Mouse (Mus musculus): ENCODE measurements around the gene Ccnf.

Ccnf gene

DNA sequence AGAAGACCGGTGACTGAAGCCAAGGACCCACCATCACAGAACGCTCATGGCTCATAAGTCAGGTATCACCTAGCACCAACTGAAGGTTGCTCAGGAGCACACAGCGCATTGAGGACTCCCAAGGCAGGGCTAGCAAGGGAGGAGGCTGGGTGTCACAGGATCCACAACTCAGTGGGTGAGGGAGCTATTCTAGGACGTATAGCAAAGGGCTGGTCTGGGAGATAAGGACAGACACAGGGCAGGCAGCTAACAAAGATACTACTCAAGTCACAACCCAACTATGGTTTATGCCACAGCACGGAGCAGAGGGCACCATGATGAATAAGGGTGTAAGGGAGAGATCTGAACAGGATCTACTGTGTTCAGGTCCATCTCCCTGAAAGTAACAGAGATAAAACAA is 25.4 kb downstream of the Ccnf start:
- DNase-seq (ENCODE audit: low read depth in 1 of 2, low spot score in 2 of 2), result no peak

DNA sequence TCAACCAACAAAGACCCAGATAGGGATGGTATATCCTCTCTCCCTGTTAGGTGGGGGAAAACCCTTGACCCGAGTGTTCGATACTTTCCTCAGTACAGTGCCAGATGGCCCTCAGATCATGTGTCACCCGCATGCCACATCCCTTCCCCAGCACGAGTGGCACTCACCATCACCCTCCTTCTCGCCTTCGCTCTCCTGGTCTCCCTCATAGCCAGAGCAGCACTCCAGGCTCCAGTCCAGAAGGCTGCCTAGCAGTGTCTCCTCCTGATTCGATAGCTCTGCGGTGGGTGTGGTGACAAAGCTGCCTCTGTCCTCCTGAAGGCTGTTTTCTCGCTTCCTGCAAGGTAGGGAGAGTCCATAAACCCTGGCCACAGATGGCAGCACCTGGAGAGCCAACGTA is 26.5 kb downstream of the Ccnf start:
- DNase-seq (ENCODE audit: low read depth in 1 of 2, low spot score in 2 of 2), result no peak

DNA sequence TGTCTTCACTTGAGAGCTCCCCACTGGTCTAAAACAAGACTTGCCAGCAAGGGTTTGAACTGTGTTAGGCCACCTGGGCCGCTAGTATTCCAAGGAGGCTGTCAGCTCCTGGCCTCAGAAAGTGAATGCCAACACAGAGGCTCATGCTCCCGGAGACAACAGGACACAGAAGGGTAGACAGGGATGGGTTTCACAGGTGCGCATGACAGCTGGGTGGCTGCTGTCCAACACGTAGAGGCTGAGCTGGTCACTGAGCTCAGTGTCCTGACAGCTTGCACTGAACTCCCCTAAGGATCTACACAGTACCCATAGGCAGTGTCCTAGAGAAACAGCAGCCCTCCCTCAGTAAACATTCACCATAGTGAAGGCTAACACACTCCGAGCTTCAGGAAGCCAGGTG is 27.8 kb downstream of the Ccnf start:
- no peak for DNase-seq (ENCODE audit: low read depth in 1 of 2, low spot score in 2 of 2)

DNA sequence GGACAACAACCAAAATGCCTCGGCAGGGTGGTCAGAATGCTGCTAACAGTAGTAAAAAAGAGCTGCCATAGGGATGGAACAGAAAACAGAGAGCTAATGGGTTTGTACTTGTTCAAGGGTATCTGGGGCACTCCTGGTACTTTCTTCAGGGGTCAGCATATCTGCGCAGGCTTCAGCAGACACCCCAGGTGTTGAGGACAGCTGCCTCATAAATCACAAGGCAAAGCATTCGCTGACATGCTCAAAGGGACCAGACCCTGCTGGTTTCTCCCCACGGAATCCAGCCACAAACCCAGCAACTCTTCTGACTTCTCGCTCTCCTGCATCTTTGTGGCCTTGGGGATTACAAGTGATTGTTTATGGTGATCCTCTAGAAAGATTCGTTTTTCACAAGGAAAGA is 28.6 kb downstream of the Ccnf start:
- no peak for DNase-seq (ENCODE audit: low read depth in 1 of 2, low spot score in 2 of 2)

- peak; percentile 79 to 89 for DNase-seq (ENCODE audit: low read depth in 1 of 2, low spot score in 2 of 2)
These were observed 30.6 kb downstream of the Ccnf start, which contains the start of gene Tedc2 for GRCm38 (mm10) chr17:24220435-24221411. Gene Tedc2, minus strand, starts transcription at chr17:24220851.

DNA sequence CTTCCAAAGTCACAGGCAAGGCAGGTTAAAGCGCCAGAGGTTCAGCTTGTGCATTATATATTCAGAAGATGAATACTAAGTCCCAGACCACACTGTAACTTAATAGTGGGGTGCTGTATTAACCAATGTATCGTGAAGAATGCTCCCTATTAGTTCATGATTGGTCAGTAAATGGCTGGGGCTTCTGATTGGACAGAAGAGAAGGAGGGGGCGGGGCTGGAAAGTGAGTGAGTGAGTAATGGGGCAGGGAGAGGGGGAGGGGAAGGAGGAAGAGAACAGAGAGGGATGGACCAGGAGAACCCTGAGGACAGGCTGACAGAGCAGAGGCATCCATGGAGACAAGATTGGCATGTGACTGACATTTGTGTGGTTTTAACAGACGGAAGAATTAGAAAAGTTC is 34.4 kb downstream of the Ccnf start:
- DNase-seq (ENCODE audit: low read depth in 1 of 2, low spot score in 2 of 2), result no peak

- no peak for DNase-seq (ENCODE audit: low read depth in 1 of 2, low spot score in 2 of 2)
These were observed 38.1 kb downstream of the Ccnf start for GRCm38 (mm10) chr17:24213186-24213585.

- no peak for DNase-seq (ENCODE audit: low read depth in 1 of 2, low spot score in 2 of 2)
These were observed 38.8 kb downstream of the Ccnf start for GRCm38 (mm10) chr17:24212441-24213018.

- no peak for DNase-seq (ENCODE audit: low read depth in 1 of 2, low spot score in 2 of 2)
These were observed 39.4 kb downstream of the Ccnf start for GRCm38 (mm10) chr17:24211631-24212440.

DNA sequence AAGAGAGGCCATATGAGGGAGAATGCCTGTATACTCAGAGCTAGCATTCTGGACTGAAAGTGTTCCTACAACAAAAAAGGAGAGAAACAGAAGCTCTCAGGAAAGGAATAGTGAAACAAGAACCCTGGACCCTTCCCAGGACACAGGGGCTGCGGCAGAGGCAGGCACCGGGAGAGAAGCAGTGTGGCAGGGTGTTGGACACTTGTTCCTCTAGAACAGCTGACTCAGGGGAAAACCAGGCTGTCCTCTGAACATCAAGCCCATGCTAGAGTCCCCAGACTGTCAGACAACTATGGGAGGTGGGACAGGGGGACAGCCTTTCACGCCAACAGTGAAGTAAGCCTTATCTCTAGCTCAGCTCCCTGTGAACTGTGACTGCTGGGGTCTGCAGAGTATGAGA is 40.7 kb downstream of the Ccnf start:
- DNase-seq (ENCODE audit: low read depth in 1 of 2, low spot score in 2 of 2), result no peak

- DNase-seq (ENCODE audit: low read depth in 1 of 2, low spot score in 2 of 2), result no peak
These were observed 41.4 kb downstream of the Ccnf start for GRCm38 (mm10) chr17:24209916-24210240.

DNA sequence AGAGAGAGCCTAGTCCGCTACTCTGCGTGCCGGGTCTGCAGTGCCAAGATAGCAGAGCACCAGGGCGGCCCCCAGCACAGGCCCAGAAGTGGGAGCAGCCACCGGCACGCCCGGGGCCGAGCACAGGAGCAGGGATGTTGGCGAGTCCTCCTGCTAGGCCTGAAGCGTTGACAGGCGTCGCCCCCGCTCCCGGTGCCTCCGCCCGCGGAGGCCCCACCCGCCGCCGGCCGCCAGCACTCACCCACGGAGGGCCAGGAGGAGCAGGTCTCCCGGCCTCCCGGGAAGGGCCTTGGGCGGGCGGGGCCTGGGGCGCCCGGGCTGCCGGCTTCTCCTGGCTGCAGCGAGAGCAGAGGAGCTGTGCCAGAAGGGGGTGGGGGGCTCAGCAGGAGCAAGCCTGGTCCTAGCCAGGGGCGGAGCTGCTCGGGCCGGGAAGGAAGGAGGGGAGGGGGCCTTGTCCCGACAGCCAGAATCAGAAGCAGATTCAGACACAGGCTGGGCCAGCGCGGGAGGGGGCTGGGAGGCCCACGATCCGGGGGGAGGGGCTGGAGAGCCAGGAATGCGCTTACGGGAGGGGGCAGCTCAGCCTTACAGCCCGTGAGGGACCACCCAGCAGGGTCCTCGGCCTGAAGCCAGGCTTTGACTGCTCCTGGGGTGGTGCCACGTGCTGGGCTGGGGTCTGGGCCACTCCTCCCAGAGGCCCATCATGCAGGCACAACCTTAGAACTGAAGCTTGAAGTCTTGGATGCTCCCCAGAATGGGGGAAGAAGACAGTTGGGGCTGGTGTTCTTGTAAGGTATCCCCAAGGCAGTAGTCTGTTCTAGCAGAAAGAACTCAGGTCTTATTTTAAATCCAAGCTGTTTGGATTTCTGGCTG is 42.0 kb downstream of the Ccnf start, which contains the start of gene Ntn3:
TSS of gene Ntn3 (minus strand) at position 489 of the 873 bp plus-strand sequence.
- no peak for DNase-seq (ENCODE audit: low read depth in 1 of 2, low spot score in 2 of 2)

GRCm38 (mm10) chr17:24208641-24209042 is 42.6 kb downstream of the Ccnf start:
- no peak for DNase-seq (ENCODE audit: low read depth in 1 of 2, low spot score in 2 of 2)

DNA sequence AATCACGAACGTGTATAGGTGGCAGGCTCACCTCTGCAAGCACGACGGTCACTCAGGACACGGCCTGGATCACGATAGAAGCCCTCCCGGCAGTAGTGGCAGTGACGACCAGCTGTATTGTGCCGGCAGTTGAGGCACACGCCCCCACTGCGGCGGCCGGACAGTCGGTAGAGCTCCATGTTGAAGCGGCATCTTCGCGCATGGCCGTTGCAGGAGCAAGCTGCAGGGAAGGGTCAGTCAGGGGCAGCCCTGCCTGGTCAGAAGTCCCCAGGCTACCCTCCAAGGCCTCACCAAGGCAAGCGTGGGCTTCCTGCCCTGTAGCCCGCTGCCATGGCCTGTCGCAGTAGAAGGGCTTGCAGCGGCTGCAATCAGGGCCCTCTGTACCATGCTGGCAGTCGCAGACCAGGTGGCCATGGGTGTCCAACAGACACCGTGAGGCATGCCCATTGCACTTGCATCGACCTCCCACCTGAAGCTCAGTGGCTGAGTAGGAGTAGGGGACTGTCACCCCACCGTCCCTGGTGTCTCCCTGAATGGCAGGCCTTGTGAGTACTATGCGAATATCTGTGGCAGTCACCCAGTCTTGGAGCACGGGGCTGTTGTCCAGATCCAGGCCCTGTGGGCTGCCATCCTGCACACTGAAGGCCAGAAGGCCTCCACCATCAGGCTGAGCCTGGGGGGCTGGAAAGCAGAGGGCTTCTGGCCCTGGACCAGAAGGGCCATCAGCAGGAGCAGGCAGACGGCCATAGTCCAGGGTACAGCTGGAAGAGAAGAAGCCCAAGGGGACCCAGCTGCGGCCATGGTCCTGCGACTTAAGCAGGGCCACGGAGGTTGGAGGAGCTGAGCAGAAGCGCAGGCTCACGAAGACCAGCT is 43.3 kb downstream of the Ccnf start:
- DNase-seq (ENCODE audit: low read depth in 1 of 2, low spot score in 2 of 2), result no peak

DNA sequence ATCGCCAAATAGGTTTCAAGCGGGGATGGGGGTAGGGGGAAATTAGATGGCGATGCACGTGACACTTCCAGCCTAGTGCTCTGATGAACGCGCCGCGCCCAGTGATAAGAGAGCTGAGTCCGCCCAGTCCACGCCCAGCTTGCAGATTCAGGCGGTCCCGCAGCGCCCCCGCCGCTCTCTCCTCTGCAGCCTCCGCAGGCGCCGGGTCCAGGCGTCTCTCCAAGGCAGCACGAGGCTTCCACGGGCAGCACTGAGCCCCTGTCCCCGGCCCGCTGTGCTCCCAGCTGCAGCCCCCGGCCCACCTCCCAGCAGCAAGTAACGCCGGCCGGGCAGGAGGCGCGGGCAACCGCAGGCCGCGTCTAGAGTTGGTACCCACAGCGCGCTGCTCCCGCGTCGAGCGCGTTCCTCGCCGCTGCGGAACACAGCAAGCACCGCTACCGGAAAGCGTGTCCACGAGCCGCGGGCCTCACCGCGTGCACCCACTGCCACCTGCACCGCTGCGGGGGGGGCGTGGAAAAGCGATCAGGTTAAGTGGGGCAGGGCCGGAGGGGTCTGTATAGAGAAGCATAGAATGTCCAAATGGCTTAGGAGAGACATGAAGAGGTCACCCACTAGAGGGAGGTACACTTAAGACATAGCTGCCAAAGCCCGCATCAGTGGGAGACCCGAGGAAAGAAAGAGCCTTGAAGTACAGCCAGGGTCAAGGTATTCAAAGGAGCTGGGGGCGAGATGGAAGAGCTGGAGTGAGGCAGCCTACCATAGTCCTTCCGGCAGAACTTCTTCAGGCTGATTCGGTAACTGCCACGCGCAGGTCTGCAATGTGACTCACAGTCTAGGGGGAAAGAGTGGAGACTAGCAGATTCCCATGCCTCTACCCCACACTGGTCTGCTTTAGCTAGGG is 44.6 kb downstream of the Ccnf start:
- no peak for DNase-seq (ENCODE audit: low read depth in 1 of 2, low spot score in 2 of 2)

- no peak for DNase-seq (ENCODE audit: low read depth in 1 of 2, low spot score in 2 of 2)
These were observed 45.3 kb downstream of the Ccnf start for GRCm38 (mm10) chr17:24205908-24206361.

GRCm38 (mm10) chr17:24205284-24205888 is 45.9 kb downstream of the Ccnf start, which contains the start of gene Tbc1d24:
Gene Tbc1d24, minus strand, starts transcription at chr17:24205562.
- peak; percentile 45 to 77 for DNase-seq (ENCODE audit: low read depth in 1 of 2, low spot score in 2 of 2)

- no peak for DNase-seq (ENCODE audit: low read depth in 1 of 2, low spot score in 2 of 2)
These were observed 46.4 kb downstream of the Ccnf start for GRCm38 (mm10) chr17:24204846-24205245.

Data from monocyte, adult 2 months (primary cell).